Mouse (Mus musculus) small intestine, adult 2 months (tissue): ENCODE results near the gene Elovl5.

Source experiments
- CTCF ChIP-seq: fragments of 200-500 bp; IDR thresholded peaks from 2 replicates; pipeline ENCODE4 v1.5.1; 2012; ENCODE audit warnings: low read depth, mild to moderate bottlenecking, control low read depth, inconsistent platforms, low read length, moderate library complexity, mixed read lengths; ENCODE audit not compliant: insufficient replicate concordance, insufficient read length; ENCODE audit errors: extremely low read depth
- POLR2A ChIP-seq: fragments of 200-500 bp; IDR thresholded peaks from 2 replicates; pipeline ENCODE4 v1.6.1; 2012; ENCODE audit warnings: low read depth, mild to moderate bottlenecking, control low read depth, inconsistent platforms, low read length, moderate library complexity

DNA sequence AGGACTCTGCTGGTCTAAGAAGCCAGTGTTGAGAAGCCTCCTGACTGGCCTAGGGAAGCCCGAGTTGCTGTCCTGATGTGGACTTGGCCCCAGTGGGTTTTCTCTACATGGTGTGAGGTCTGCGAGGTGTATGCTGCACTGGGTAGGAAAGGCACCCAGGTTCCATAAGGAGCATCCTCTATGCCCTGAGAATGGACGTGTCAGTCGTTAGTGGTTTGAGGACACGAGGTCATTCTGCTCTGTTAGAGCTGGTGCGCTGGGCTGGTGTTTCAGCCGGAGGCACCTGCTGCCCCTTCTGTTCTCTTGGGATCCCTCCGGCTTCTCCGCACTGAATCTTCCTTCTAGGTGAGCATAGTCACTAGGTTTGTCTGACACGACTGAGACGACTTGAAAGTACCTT is 7.0 kb downstream of the Elovl5 start:
- TF ChIP-seq CTCF (no peak), POLR2A (no peak)
